Mouse (Mus musculus) C2C12 (cell line): Measurements from ENCODE around the gene Scnm1.

ENCODE experiments used
- CTCF ChIP-seq: IDR thresholded peaks from one replicate; pipeline ENCODE4 v1.5.1; 2011; ENCODE audit not compliant: control insufficient read depth, insufficient read depth, insufficient read length
- MYOG ChIP-seq: IDR thresholded peaks from one replicate; pipeline ENCODE4 v1.6.1; 2011; ENCODE audit not compliant: control insufficient read depth, insufficient read length; ENCODE audit errors: extremely low read depth

- no peak for TF ChIP-seq CTCF
- no peak for TF ChIP-seq MYOG
Measured at GRCm38 (mm10) chr3:95164256-95164550, 30.4 kb upstream of the Scnm1 start.
